Mouse (Mus musculus): ENCODE results near the gene Mapkapk2.
"Not testable (repeated sequence)": the region's sequence is repeated elsewhere in the genome, so short reads cannot be mapped to it uniquely, and the experiment has no call there.

The Mapkapk2 gene

DNA sequence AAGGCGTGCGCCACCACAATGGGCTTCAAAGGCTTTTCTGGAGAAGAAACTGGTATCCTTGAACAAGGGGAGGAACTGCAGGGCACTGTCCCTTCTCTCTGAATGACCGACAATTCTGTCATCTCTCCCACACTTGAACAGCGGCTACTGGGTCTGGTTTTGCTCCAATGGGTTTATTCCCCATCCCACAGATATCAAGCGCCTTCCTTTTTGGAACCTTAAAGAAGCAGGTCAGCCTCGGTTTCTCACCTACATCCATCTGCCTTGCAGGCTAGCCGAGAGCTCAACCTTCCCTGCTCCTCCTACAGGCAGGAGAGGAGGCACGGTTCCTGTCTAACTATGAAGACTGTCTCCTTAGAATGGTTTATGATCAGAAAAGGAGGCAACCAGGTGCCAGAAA is 48.7 kb downstream of the Mapkapk2 start:
- DNase-seq: no peak

- no peak for DNase-seq
Measured at GRCm38 (mm10) chr1:131048121-131048863, 49.3 kb downstream of the Mapkapk2 start.

DNA sequence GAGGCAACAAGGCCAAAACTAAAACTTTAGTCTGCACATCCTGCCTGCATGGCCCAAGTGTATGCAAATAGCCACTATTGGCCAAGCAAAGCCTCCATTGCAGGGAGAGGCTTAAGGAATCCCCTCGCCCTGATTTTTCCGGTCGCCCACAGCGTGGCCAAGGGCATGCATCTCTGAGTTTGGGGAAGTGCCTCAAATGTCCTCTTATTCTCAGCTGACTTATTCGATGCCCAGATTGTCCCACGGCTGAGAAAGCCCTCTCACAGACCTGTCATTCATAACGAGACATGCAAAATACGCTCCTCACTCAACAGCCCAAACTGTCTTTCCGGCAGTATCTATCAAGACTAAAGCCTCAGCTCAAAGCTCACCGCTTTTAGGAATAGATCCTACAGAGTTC is 51.0 kb downstream of the Mapkapk2 start:
- DNase-seq: no peak

- no peak for DNase-seq
Measured at GRCm38 (mm10) chr1:131045723-131046355, 51.8 kb downstream of the Mapkapk2 start.

- no peak for DNase-seq
Measured at GRCm38 (mm10) chr1:131043636-131044035, 54.0 kb downstream of the Mapkapk2 start.

DNA sequence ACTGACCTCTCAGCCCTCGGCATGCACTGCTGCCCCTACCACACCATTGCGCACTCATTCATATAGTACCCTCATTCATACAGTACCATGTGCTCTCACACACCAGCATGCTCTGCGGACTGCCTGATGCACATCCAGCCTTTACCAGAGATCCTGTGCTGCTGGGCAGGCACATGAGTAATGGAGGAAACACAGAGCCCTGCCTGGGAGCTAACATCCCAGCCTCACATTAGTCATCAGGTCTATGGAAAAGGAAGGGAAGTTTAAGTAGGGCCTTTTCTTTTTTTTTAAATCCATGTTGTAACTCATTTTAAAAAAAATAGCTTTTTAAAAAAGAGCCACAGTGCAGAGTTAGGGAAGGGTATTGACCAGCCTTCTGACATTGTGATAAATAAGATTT is 54.9 kb downstream of the Mapkapk2 start:
- DNase-seq: no peak

- DNase-seq: no peak
Measured at GRCm38 (mm10) chr1:131042263-131042662, 55.4 kb downstream of the Mapkapk2 start.

DNA sequence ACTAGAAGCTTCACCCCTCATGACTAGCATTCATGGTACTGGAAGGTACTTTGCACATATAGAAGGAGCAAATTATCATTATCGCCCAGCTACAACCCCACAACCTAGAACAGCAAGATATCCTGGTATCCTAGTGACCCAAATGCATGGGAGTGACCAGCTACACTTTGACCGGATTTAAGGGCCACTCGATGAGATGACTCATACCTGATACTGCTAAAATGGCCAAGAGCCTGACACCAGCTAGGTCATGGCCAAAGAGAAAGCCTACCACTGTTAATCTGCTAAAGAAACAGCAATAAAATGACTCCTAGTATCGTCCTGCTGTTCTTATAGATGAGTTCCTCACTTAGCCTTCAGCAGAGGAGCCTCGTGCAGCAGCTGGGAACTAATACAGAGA is 58.1 kb downstream of the Mapkapk2 start:
- no peak for DNase-seq

- no peak for DNase-seq
Measured at GRCm38 (mm10) chr1:131038415-131039017, 59.1 kb downstream of the Mapkapk2 start.

- DNase-seq: no peak
Measured at GRCm38 (mm10) chr1:131038001-131038400, 59.6 kb downstream of the Mapkapk2 start.

GRCm38 (mm10) chr1:131031267-131031666 is 66.4 kb downstream of the Mapkapk2 start:
- DNase-seq: no peak

DNA sequence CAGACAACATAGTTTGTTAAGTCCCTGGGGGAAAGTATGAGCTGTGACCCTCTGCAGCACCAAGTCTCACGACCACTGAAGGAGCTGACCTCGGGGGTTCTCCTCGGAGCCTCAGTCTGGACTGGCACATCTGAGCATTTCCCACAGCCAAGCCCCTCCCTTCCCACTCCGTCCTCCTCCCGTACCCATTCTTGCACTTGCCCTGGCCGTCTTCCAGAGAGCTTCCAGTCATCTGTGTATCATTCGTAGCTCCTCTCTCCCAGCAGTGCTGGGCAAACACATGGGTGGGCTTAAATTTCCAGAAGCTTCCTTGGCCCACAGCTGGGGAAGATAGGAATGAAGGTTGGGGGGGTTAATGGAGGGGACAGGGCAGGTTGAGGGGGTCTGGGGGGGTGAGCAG is 67.4 kb downstream of the Mapkapk2 start:
- no peak for DNase-seq

DNA sequence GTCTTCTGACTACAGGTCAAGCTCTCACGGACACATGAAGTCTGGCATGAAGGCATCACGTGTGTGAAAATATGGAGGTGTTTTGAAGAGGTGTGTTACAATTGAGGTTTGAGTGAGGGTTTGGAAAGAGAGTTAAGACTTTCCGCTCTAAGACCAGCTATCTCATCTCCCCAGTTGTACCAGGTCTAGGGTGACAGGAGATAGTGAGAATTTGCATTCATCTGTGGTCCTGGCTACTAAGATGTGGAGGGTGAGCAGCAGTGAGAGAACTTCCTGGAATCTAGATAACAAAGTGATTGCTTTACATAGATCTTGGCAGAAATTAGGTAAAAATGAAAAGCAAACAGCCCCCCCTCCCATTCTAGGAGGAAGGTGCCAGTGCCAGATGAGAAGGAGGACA is 68.4 kb downstream of the Mapkapk2 start:
- no peak for DNase-seq

DNA sequence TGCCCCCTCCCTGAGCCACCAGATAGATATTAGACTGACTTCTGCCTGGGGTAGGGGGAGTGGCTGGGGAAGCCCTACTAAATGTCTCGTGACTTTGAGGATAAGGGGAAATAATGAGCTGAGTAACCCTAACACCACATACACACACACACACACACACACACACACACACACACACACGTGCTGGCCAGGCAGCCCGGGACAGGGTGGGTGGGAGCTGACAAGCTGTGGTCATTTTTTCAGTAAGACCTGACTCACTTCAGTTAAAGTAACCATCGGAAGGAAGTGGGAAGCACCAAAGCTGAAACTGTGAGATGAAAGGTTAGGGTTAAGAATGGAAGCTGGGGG is 71.8 kb downstream of the Mapkapk2 start:
- DNase-seq: no peak

- DNase-seq: no peak
Measured at GRCm38 (mm10) chr1:131024900-131025842, 72.5 kb downstream of the Mapkapk2 start.

- DNase-seq: not testable (repeated sequence)
Measured at GRCm38 (mm10) chr1:131023250-131023858, 74.3 kb downstream of the Mapkapk2 start.

DNA sequence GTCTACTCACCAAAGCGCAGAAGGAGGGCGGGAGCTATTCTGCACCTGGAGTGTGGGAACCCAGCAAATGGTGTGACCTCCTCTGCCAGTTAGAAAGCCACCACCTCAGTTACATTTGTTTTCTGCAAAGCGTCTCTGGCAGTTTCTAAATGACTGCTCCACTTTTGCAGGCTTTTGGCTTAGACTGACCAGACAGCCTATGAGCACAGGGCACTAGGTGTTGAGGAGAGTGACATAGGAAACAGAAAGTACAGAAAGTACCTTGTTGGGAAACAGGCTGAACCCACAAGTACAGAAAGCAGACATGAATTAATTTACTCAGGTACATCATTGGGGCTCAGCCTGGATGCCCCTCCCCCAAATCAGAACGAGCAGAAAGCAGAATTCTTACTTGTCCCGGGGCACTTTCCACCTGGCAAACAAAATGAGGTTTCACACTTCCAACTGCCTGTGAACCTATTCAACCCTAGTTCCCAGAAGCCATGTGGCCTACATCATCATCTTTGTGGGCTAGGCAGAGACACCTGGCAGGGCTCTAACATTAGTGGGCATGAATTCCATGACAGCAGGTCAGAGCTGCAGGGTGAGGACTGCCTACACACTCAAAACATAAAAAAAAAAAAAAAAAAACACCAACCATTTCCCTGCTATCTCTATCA is 74.9 kb downstream of the Mapkapk2 start:
- DNase-seq: peak; percentile 31 to 42

DNA sequence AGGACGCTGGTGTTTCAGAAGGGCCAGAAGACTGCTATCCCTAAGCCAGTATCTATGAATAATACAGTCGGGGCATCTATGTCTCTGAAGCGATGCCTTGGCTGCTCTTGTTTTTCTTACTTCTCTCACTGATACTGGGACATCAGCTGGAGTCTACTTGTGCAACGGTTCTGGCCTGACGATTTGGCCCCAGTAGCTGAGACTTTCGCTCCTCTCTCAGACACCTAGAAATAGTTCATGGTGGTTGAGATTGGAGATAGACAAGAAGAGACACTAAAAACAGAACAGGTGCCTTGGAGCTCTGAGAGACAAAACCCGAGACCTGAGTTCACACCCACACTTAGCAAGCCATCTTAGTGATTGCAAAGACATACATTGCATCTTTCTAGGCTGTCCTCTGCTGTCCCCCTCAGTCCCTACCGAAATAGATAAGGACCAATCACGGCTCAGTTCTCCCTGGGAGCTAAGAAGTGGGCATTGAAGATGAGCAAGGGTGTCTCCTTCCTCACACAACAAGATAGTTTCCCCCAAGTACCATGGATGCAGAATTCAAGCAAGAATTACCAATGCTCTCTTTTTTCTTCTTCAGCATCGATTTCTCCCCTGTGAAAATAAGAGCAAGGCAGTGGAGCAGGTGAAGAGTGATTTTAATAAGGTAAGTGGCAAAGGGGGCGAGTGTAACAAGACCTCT is 75.6 kb downstream of the Mapkapk2 start:
- no peak for DNase-seq

- no peak for DNase-seq
Measured at GRCm38 (mm10) chr1:131021438-131021837, 76.2 kb downstream of the Mapkapk2 start.

- no peak for DNase-seq
Measured at GRCm38 (mm10) chr1:131020425-131021310, 77.0 kb downstream of the Mapkapk2 start.

All from cerebellum, postnatal 36 days (tissue).